Mouse (Mus musculus) urinary bladder, postnatal 10 days (tissue): ENCODE measurements around the gene Lrrc46.
A peak's percentile ranks its signal among the peaks of the same experiment; 100 is the strongest.

Source experiments
- DNase-seq: peaks from one replicate; pipeline ENCODE4 v3.0.0; 2022; ENCODE audit warnings: low spot score

The Lrrc46 gene

GRCm38 (mm10) chr11:97041022-97041899 is at the start of gene Lrrc46, which contains the start of gene Mrpl10:
TSS of gene Lrrc46 (minus strand) at chr11:97041407.
TSS of gene Mrpl10 (plus strand) at chr11:97041560.
- peak; percentile 60 for DNase-seq

GRCm38 (mm10) chr11:97086365-97086764 is 45.2 kb upstream of the Lrrc46 start:
- no peak for DNase-seq

GRCm38 (mm10) chr11:97084821-97085505 is 43.8 kb upstream of the Lrrc46 start:
- no peak for DNase-seq

GRCm38 (mm10) chr11:97083401-97084140 is 42.4 kb upstream of the Lrrc46 start:
- DNase-seq: no peak

GRCm38 (mm10) chr11:97082977-97083376 is 41.8 kb upstream of the Lrrc46 start:
- DNase-seq: no peak

GRCm38 (mm10) chr11:97080291-97080690 is 39.1 kb upstream of the Lrrc46 start:
- DNase-seq: no peak

GRCm38 (mm10) chr11:97078751-97079150 is 37.5 kb upstream of the Lrrc46 start:
- DNase-seq: no peak

- DNase-seq: no peak
These were observed 33.0 kb upstream of the Lrrc46 start for GRCm38 (mm10) chr11:97074235-97074634.

GRCm38 (mm10) chr11:97072533-97072932 is 31.3 kb upstream of the Lrrc46 start:
- DNase-seq: no peak

GRCm38 (mm10) chr11:97071129-97071528 is 29.9 kb upstream of the Lrrc46 start:
- DNase-seq: no peak

- DNase-seq: no peak
These were observed 28.6 kb upstream of the Lrrc46 start for GRCm38 (mm10) chr11:97069770-97070169.

GRCm38 (mm10) chr11:97069333-97069732 is 28.1 kb upstream of the Lrrc46 start:
- DNase-seq: no peak

- DNase-seq: no peak
These were observed 25.6 kb upstream of the Lrrc46 start for GRCm38 (mm10) chr11:97066656-97067360.

GRCm38 (mm10) chr11:97065538-97066295 is 24.5 kb upstream of the Lrrc46 start:
- DNase-seq: no peak

- no peak for DNase-seq
These were observed 22.7 kb upstream of the Lrrc46 start for GRCm38 (mm10) chr11:97063921-97064295.

GRCm38 (mm10) chr11:97063274-97063920 is 22.2 kb upstream of the Lrrc46 start:
- DNase-seq: no peak

- DNase-seq: no peak
These were observed 11.0 kb upstream of the Lrrc46 start for GRCm38 (mm10) chr11:97052219-97052646.

GRCm38 (mm10) chr11:97050944-97051586 is 9.9 kb upstream of the Lrrc46 start:
- DNase-seq: no peak

GRCm38 (mm10) chr11:97050216-97050943 is 9.2 kb upstream of the Lrrc46 start, which contains the start of gene Osbpl7:
TSS of gene Osbpl7 (plus strand) at chr11:97050628.
- no peak for DNase-seq
